Mouse (Mus musculus): ENCODE data around the gene Cd3e.

GRCm38 (mm10) chr9:45010461-45010860 lies 1.0 kb upstream of the Cd3e start:
- TF ChIP-seq CTCF (IDR thresholded peaks at IDR 0.05; ENCODE audit: low read depth), result no peak
- no peak for TF ChIP-seq EP300 (IDR thresholded peaks at IDR 0.05; ENCODE audit: low read depth)
